Mouse (Mus musculus) liver, embryonic 14.5 days (tissue): Measurements from ENCODE around the gene Nxpe4.

Experiments used
- CTCF ChIP-seq: IDR thresholded peaks from 2 replicates; pipeline ENCODE4 v1.5.1; 2016; ENCODE audit warnings: antibody characterized with exemption, low read depth, control low read depth
- EP300 ChIP-seq: IDR thresholded peaks from 2 replicates; pipeline ENCODE4 v1.6.1; 2016; ENCODE audit warnings: antibody characterized with exemption, low read depth

DNA sequence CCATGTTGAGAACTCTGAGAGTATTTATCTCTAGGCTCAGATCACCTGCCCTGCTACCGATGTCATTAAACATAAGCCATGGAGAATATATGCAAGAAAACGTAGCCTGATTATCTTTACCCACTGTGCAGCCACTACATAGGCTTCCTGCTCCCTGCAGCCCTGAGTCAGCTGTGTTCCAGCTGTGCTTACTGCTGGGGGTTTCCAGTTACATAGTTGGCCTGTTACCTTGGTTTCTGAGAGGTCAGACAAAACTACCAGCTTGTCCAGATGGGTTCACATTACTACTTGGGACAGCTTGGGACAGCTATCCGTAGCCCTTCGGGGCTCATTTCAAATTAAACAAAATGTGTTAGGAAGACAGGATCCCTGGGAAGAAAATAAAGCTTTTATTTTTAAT lies 192.3 kb downstream of the Nxpe4 start:
- no peak for TF ChIP-seq EP300
- TF ChIP-seq CTCF: no peak
